Mouse (Mus musculus) adipocyte (in vitro differentiated cells): ENCODE measurements around the gene Srebf1.

Experiments
- DNase-seq: peaks from one replicate; pipeline ENCODE4 v3.0.0-alpha.2; 2016; ENCODE audit warnings: low spot score

Gene Srebf1

DNA sequence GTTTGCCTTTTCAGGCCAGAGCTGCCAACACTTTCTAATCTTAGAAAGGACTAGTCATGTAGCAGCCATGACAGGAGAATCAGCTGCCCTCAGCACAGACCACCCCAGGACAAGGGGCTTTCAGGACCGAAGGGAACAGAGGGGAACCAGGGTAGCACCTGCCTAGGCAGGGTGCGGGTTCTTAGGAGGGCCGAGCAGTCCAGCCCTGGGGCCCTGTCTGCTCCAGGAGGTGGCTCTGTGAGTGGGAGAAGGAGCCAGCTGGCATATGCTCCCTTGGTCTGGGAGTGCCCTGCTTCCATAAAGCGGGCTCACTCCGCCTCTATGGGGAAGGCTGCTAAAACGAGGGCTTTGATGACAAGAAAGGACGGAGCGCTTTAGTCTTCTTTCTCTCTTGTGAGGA lies 10.9 kb upstream of the Srebf1 start:
- no peak for DNase-seq

DNA sequence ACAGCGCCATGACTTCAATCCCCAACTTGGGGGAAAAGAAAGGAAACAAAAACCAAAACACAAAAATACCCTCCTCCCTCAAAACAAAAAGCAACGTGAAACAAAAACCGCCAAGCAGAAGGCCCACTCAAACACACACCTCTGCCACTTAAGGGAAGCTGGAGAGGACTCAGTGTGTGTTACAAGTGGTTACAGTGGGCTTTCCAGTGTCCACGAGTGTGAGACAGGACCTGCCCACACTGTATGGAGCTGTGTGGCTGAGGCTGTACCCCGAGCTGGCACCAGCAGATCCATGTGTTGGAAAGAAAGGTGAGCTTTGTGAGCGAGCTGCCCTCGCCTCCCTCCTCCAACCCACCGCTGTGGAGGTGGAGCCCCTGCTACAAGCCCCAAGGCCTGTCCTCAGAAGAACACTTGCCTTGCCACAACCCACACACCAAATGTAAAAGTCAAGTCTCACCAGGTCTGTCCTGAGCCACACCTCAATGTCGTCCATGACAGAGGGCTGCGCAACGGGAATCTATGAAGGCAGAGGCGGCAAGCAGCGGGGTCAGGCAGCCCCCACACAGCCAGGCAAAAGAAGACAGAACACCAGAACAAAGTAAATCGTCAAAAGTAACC lies 10.2 kb upstream of the Srebf1 start:
- DNase-seq: no peak

GRCm38 (mm10) chr11:60231951-60232350 lies 9.6 kb upstream of the Srebf1 start:
- DNase-seq: no peak

GRCm38 (mm10) chr11:60231326-60231725 lies 8.9 kb upstream of the Srebf1 start:
- DNase-seq: no peak

GRCm38 (mm10) chr11:60230512-60230911 lies 8.1 kb upstream of the Srebf1 start:
- no peak for DNase-seq

DNA sequence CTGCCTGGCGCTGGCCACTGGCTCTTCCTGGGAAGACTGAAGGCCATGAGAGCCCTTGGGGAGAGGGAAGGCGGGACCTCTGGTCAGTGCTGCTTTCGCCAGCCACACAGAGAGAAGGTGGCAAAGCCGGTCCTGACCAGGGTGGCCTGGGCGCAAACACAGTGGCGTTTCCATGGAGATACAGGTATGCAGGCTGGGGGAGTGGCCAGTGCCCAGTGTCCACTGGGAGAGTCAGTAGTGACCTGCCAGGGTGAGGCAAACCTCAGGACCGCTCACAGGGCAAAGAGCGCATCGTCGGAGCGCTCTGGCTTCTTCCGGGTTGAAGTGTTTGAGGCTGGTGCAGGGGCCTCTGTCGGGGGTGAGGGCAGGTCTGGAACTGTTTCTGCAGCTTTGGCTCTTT lies 7.4 kb upstream of the Srebf1 start:
- no peak for DNase-seq

DNA sequence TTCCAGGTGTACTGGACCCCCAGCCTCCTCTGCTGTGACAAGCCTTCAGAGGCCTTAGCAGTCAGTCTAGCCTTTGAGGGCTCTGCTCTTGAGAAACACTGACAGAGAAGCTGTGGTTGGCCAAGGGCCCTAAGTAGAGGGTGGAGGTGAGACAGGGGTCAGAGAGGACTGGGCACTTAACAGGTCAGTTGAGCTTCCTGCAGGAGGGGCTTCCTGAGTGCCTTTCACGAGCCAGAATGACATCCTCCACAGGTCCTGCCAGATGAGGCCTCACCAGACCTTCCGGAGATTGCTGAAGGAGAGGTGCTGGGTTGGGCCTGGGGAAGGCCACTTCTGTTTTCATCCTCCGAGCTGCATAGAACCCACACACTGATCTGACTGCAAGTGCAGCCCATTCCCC lies 6.1 kb upstream of the Srebf1 start:
- no peak for DNase-seq

GRCm38 (mm10) chr11:60225874-60226273 lies 3.5 kb upstream of the Srebf1 start:
- DNase-seq: peak; percentile 75

DNA sequence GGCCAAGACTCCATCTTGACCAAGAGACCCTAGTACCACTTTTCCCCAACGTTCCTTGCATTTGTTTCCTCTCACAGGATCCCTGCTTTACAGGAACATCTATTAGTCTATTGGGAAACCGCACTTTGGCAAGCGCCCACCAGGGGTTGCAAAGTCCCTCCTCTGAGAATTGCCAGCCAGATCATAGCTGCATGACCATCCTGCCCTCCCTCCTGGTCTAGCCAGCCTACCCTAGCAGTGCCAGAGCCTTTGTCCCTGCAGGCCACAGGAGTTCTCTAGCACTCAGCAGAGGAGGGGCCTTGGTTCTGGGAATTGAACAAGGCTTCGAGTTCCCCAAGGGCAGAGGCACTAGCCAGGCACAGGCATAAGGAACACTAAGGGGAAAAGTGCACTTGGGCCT lies 2.3 kb upstream of the Srebf1 start:
- DNase-seq: peak; percentile 88

DNA sequence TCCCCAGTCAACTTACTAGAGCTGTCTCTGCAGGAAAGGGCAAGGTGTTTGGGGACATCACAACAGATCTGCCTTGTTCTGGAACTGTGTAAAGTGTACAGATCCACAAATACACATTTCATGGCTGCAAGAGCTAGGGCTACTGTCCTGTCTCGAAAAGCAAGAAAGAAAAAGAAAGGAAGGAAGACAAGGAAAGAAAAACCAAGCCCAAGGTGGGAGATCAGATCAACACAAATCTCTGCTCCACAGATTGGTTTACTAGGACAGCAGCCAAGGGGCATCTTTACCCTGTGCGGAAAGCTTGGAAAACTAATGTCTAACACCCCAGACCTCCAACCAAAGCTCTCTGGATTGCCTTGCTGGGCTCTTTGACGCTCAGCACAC lies 304 bp downstream of the Srebf1 start:
- no peak for DNase-seq

GRCm38 (mm10) chr11:60221425-60221824 lies 956 bp downstream of the Srebf1 start:
- no peak for DNase-seq

DNA sequence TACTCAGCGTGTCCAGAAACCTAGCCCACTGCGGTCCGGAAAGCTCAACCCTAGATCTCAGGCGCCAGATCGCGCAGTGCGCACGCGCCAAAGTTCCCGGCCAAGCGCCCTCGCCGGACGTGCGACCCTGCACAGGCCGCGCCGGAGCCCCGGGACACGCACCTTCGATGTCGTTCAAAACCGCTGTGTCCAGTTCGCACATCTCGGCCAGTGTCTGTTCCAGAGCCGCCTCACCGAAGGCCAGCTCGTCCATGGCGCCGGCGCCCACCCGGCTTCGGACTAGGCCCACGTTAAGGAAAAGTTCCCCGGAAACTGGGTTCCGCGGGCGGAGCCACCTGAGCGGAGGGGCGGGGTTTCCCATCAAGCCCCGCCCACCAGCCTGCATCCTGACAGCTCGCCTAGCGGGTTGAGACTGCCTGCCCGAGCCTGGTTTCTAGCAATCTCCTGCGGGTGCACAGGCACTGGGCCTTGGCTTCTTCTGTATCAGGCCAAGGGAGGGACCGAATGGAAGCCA lies 2.0 kb downstream of the Srebf1 start:
- DNase-seq: peak; percentile 93

- peak; percentile 66 for DNase-seq
These were observed 2.8 kb downstream of the Srebf1 start for GRCm38 (mm10) chr11:60219609-60220008.

DNA sequence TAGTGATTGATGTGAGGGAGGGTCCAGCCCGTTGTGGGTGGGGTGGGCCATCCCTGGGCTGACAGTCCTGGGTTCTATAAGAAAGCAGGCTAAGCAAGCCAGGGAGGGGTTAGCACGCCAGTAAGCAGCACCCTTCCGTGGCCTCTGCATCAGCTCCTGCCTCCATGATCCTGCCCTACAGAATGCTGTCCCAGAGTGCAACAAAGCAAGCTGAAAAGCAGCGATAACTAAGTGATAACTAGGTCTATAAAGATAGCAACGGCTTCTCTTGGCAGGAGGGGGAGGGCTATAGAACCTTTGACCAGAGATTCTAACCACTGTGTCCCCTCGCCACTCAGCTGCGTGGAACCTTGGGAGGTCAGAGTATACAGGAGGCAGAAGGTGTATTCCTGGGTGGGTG lies 4.9 kb downstream of the Srebf1 start:
- no peak for DNase-seq

DNA sequence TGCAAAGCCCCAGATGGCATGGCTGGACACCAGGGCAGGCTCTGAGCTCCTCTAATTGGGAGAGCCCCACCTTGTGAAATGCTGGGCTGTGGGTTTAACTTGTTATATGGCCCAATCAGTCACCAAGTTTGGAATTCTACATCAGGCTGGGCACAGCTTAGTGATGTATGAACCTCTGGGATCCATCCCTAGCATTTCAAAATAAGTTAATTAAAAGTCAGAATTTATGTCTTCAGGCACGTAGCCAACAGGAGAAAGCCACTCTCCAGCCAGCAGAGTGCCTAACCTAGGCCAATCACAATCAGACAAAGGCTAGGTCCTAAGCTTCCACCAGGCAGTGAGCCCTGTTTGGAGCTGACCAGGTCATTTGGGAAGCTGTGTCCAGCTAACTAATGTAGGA lies 5.7 kb downstream of the Srebf1 start:
- DNase-seq: peak; percentile 68

- DNase-seq: peak; percentile 44
These were observed 9.1 kb downstream of the Srebf1 start for GRCm38 (mm10) chr11:60213266-60213665.

DNA sequence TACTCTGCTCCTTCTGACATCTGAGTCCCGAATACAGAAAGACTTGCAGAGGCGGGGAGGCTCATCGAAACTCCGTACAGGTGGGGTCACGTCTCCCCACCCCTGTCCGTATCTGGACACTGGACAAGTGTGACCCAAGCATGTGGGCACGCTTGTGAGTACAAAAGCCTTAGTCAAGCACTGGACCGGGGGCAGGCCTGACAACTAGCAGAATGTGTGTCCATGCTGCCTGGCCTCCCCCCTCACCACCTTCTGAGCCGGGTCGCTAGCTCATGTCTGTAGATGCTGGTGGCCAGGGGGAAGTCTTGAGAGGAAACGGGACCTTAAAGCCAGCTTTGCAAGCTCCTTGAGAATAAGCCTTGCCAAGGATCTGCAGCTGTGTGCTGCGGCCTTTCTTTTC lies 10.6 kb downstream of the Srebf1 start:
- no peak for DNase-seq

DNA sequence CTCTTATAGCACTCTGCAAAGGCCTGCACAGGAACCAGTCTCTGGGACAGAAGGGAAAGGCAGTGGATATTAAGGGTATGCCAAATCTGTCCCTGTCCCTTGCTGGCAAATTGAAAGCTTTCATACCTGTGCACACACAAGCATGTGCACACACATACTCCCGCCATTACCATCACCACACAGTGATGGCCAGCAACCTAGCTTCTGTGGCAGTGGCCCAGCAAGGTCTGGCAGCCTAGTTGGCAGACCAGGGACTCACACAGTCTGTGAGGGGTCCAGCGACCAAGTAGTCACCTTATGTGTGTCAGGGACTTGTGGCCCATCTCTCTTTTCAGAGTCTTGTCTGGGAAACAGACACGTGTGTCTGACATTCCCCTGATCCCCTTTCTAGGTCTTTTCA lies 11.2 kb downstream of the Srebf1 start:
- no peak for DNase-seq

- no peak for DNase-seq
These were observed 12.1 kb downstream of the Srebf1 start for GRCm38 (mm10) chr11:60210305-60210724.

DNA sequence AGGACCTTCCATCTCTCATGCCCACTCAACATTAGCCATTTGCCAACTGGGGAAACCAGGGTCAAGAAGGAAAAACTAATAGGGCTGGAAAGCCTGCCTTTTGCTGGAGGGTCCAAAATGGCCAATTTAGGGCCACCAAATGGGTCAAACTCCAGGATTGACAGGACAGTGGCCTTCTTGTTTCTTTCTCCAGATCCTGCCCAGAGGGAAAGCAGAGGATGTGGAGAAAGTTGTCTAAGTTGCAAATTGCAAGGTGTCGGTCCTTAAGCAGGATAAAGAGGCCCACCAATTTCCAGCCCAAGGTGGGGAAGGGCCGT lies 12.5 kb downstream of the Srebf1 start:
- DNase-seq: no peak

DNA sequence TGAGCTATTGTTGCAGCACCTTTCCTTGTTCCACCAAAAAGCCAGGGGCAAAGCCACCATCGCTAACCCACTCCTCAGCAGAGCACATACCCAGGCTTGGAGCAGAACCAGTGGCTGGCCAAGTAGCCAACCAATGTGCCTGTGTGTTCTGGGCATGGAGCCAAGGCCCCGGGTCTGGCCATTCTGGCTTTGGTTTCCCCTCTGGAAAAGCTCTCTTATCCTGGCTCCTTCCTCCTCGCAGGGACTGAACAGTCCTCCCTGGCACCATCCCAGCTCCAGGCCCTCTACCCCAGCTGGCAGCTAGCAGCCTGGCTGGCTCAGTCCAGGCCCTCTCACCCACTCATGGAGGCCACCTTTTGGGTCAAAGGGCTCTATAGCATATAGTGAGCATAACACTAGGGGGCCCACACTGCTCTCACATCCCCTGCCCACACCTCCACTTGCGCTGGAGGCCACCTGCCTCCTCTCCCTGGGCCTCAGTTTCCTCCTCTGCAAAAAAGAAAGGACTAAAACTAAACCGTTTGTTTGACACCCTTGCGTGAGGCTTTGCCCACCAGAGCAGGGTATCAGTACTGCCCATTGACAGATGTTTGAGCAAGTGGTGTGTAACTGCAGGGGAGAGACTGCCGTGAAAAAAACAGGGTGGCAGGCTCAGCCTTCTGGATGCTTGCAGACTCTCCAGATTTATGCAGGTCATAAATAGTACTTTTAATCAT lies 13.0 kb downstream of the Srebf1 start:
- DNase-seq: peak; percentile 91

DNA sequence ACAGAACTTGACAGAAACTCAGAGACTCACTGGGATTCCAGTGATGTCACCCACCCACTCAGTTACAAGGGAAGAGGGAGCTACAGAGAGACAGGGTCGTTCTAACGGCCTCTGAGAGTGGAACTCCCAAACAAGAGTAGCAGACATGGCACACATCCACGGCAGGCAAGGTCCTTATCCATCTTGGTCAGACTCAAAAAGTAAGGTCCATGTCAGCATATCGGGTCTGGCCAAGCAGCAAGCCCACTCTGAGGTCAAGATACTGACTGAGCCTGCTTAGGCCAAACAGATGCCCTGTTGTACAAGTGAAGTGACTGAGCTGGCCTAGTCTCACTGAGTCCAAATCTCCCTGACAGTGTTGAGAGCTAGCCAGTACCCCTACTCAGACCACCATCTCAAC lies 13.7 kb downstream of the Srebf1 start:
- peak; percentile 57 for DNase-seq

GRCm38 (mm10) chr11:60208201-60208600 lies 14.2 kb downstream of the Srebf1 start:
- peak; percentile 68 for DNase-seq

DNA sequence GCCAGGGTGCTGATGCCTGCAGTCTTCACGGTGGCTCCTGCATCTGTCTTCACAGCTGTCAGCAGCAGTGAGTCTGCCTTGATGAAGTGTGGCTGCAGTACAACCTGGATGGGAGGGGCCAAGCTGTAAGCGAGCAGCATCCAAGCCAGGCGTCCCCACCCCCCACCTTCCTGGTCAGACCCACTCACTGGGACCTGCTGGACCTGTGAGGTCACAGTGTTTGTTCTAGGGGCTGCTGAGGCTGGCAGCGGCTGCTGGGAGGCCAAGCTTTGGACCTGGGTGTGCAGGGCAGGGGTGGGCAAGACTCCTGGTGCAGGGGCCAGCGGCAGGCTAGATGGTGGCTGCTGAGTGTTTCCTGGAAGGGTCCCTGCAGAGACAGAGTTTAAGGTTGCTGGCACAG lies 16.2 kb downstream of the Srebf1 start:
- no peak for DNase-seq
